Mouse (Mus musculus) v-Abl transformed pro-B cells (cell line): ENCODE data around the gene Igsf8.

Experiments used
- in situ Hi-C, 2 experiments: fragments of 400-800 bp; cut with MboI; formaldehyde crosslinking; loops; one replicate each; pipeline ENCODE4 v1.15.1; 2025; ENCODE audit not compliant: unreplicated experiment in 2 of 2

The Igsf8 gene

GRCm38 (mm10) chr1:172300247-172300646 lies 38.8 kb downstream of the Igsf8 start:
- in situ Hi-C loops = loop anchor here in 1 of 2 experiments (10.0 kb wide), 1 partner anchor 45 kb away; the partner anchor contains the start of gene Atp1a4

- in situ Hi-C loops = loop anchor here in 1 of 2 experiments (10.0 kb wide), 1 partner anchor 46 kb away; the partner anchor contains the start of gene Atp1a4
Measured at GRCm38 (mm10) chr1:172301180-172301579, 39.7 kb downstream of the Igsf8 start.

GRCm38 (mm10) chr1:172302311-172302710 lies 40.9 kb downstream of the Igsf8 start:
- in situ Hi-C loops = loop anchor here in 1 of 2 experiments (10.0 kb wide), 1 partner anchor 48 kb away; the partner anchor contains the start of gene Atp1a4

- in situ Hi-C loops = loop anchor here in 1 of 2 experiments (10.0 kb wide), 1 partner anchor 48 kb away; the partner anchor contains the start of gene Atp1a4
Measured at GRCm38 (mm10) chr1:172302851-172303250, 41.4 kb downstream of the Igsf8 start.

- in situ Hi-C loops = loop anchor here in 1 of 2 experiments (10.0 kb wide), 1 partner anchor 50 kb away; the partner anchor contains the start of gene Atp1a4
Measured at GRCm38 (mm10) chr1:172304443-172304842, 43.0 kb downstream of the Igsf8 start.

GRCm38 (mm10) chr1:172305153-172305552 lies 43.7 kb downstream of the Igsf8 start:
- in situ Hi-C loops = loop anchor here (5.0 to 10.0 kb wide), 2 partner anchors 50 to 88 kb away; partner anchors contain the start of genes Atp1a4 (in 1 of the 2) and Casq1 (in 1 of the 2)

- in situ Hi-C loops = loop anchor here (5.0 to 10.0 kb wide), 2 partner anchors 51 to 88 kb away; partner anchors contain the start of genes Atp1a4 (in 1 of the 2) and Casq1 (in 1 of the 2)
Measured at GRCm38 (mm10) chr1:172305635-172306034, 44.2 kb downstream of the Igsf8 start.

GRCm38 (mm10) chr1:172306196-172306595 lies 44.8 kb downstream of the Igsf8 start:
- in situ Hi-C loops = loop anchor here (5.0 to 10.0 kb wide), 2 partner anchors 51 to 89 kb away; partner anchors contain the start of genes Atp1a4 (in 1 of the 2) and Casq1 (in 1 of the 2)

- in situ Hi-C loops = loop anchor here (5.0 to 10.0 kb wide), 2 partner anchors 52 to 90 kb away; partner anchors contain the start of genes Atp1a4 (in 1 of the 2) and Casq1 (in 1 of the 2)
Measured at GRCm38 (mm10) chr1:172306885-172307284, 45.4 kb downstream of the Igsf8 start.

- in situ Hi-C loops = loop anchor here (5.0 to 10.0 kb wide), 2 partner anchors 53 to 91 kb away; partner anchors contain the start of genes Atp1a4 (in 1 of the 2) and Casq1 (in 1 of the 2)
Measured at GRCm38 (mm10) chr1:172307936-172308335, 46.5 kb downstream of the Igsf8 start.

- in situ Hi-C loops = loop anchor here (5.0 to 10.0 kb wide), 2 partner anchors 54 to 91 kb away; partner anchors contain the start of genes Atp1a4 (in 1 of the 2) and Casq1 (in 1 of the 2)
Measured at GRCm38 (mm10) chr1:172308409-172308808, 47.0 kb downstream of the Igsf8 start.

- in situ Hi-C loops = loop anchor here (5.0 to 10.0 kb wide), 4 partner anchors 55 to 163 kb away; partner anchors contain the start of genes Atp1a4 (in 1 of the 2), Casq1 (in 1 of the 2) and Dcaf8 (in 1 of the 2)
Measured at GRCm38 (mm10) chr1:172309699-172310398, 48.4 kb downstream of the Igsf8 start.

- in situ Hi-C loops = loop anchor here (5.0 kb wide), 2 partner anchors 149 to 164 kb away; partner anchors contain the start of gene Dcaf8 (in 1 of the 2)
Measured at GRCm38 (mm10) chr1:172311248-172311906, 49.9 kb downstream of the Igsf8 start.

GRCm38 (mm10) chr1:172311921-172312767 lies 50.7 kb downstream of the Igsf8 start:
- in situ Hi-C loops = loop anchor here (5.0 kb wide), 2 partner anchors 150 to 165 kb away; partner anchors contain the start of gene Dcaf8 (in 1 of the 2)

GRCm38 (mm10) chr1:172312768-172313561 lies 51.5 kb downstream of the Igsf8 start:
- in situ Hi-C loops = loop anchor here (5.0 kb wide), 2 partner anchors 151 to 166 kb away; partner anchors contain the start of gene Dcaf8 (in 1 of the 2)

GRCm38 (mm10) chr1:172313613-172314411 lies 52.4 kb downstream of the Igsf8 start:
- in situ Hi-C loops = loop anchor here (5.0 kb wide), 2 partner anchors 152 to 167 kb away; partner anchors contain the start of gene Dcaf8 (in 1 of the 2)

- in situ Hi-C loops = loop anchor here (5.0 kb wide), 2 partner anchors 153 to 168 kb away; partner anchors contain the start of gene Dcaf8 (in 1 of the 2)
Measured at GRCm38 (mm10) chr1:172314911-172315310, 53.5 kb downstream of the Igsf8 start.
